Mouse (Mus musculus) retina, postnatal 7 days (tissue): Measurements from ENCODE around the gene Luzp1.

Experiments used
- DNase-seq: peaks from one replicate; pipeline ENCODE4 v3.0.0-alpha.2; 2012; ENCODE audit warnings: low read depth, low spot score

Gene Luzp1

GRCm38 (mm10) chr4:136462086-136462838, 7.3 kb upstream of the Luzp1 start, which contains the start of gene 6030445D17Rik:
6030445D17Rik (plus strand) TSS chr4:136462250.
- no peak for DNase-seq

DNA sequence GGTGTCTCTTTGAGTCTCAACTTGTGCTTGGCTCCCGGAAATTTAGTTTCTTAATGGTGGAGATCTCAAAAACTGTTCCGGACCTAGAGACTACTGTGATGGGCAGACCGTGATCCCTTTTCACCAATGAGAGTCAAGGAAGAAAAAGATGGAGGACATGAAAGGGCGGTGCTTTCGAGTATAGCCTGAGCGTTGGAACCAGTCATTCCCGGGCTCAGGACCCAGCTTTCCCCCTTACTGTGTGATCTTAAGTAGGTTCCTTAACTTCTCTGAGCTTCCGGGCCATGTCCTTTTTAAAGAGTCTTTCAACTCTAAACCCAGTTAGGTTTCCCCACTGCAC, 6.8 kb upstream of the Luzp1 start:
- DNase-seq, result no peak

DNA sequence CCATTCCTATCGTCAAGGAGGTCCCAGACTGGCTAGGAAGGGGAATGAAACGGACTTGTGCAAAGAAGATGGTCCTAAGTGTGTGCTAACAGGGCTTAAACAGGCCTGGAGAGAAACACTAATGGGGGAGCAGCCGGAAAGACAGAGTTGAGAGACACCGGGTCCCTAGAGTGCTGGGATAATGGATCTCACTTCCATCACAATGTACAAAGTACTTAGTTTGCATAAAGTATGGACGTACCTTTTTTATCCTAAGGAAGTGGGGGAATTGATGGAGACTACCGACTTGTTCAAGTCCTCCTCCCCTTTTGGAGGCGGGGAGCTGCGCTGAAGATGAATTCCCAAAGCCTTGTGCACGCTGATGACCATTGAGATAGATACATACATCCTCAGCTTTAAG, 6.1 kb upstream of the Luzp1 start:
- no peak for DNase-seq

GRCm38 (mm10) chr4:136466226-136466625, 3.3 kb upstream of the Luzp1 start:
- DNase-seq, result no peak

DNA sequence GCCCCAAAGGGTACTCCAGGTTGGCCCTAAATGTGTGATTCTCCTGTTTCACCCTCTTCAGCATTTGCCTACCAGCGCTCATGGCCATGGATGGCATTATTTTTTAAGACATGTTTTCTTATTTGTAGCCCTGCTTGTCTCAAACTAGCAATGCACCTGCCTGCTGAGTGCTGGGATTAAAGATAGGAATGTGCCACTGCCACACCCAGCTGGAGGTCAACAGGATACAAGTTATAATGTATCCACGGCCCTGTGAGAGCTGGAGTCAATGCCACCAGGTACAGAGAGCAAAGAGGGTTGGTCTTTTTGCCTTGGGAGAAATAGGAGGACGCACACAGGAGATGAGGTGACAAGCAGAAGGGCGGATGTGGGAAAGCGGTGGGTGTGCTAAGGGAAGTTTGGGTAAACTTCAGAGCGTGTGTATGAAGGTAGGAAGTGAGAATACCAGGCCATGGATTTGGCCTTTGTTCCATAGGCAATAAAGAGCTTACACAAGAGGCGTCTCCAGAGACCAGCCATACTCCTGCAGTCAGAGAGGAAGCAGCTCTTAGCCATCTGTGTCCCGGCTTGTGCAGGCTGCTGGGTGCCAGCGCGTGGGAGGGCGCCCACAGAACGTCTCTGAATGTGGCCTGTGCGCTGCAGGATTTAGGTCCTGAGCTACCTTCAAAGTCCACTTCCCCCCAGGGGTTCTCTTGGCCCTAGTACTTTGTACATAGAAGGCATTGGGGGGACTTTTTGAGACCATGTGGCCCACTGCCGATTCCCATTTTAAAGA, 821 bp upstream of the Luzp1 start:
- DNase-seq, result no peak

DNA sequence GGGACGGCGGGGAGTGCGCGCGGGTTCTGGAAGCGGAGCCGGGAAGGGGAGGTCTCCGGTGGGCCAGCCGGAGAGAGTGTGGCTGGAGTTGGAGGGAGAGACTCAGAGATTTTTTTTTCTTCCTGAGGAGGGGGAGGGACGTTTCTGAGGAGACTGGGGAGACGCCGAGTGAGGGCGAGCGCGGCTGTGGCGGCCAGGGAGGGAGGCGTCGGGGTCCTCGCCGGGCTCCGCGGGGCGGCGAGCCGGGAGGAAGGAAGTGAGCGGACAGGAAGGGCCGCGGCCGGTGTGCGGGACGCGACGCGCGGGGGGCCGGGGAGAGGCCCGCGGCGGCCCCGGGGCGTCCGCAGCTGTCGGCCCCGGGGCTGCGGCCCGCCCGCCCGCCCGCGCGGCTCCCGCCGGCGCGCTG, 383 bp downstream of the Luzp1 start:
- no peak for DNase-seq

DNA sequence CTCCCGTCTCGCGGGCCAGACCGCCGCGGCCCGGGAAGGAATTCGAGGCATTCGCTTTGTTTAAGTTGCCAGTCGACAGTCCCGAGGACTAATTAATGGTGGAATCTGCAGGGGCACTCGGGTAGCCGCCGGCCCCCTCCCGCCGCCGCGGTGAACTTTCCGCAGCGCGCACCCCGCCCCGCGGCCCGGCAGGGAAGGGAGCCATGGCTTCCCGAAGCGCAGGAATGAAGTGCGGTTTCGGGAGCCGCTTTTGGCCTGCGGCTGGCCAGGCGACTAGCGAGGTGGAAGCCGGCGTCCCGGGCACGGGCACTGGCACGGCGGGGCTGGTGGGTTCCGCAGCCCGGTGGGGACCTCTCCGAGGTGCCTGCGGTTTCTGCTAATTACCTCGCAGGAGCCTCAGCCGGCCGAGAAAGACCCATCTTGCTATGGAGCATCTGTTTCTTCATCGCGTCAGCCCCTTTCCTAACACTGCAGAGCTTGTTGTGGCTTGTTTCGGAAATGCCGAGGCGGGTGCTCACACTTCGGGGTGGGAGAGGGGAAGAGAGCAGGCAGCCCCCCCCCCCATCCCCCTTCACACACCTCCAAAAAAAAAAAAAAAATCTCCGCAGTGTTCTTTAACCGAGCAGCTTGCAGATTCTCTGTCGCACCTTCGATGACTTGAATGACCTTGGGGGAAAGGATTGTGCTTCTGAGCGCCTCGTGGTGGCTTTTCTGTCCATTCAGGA, 948 bp downstream of the Luzp1 start:
- DNase-seq, result no peak

GRCm38 (mm10) chr4:136476692-136477091, 7.1 kb downstream of the Luzp1 start:
- no peak for DNase-seq

- no peak for DNase-seq
These were observed 17.0 kb downstream of the Luzp1 start for GRCm38 (mm10) chr4:136486549-136486948.

- DNase-seq, result no peak
These were observed 26.4 kb downstream of the Luzp1 start for GRCm38 (mm10) chr4:136495993-136496392.

DNA sequence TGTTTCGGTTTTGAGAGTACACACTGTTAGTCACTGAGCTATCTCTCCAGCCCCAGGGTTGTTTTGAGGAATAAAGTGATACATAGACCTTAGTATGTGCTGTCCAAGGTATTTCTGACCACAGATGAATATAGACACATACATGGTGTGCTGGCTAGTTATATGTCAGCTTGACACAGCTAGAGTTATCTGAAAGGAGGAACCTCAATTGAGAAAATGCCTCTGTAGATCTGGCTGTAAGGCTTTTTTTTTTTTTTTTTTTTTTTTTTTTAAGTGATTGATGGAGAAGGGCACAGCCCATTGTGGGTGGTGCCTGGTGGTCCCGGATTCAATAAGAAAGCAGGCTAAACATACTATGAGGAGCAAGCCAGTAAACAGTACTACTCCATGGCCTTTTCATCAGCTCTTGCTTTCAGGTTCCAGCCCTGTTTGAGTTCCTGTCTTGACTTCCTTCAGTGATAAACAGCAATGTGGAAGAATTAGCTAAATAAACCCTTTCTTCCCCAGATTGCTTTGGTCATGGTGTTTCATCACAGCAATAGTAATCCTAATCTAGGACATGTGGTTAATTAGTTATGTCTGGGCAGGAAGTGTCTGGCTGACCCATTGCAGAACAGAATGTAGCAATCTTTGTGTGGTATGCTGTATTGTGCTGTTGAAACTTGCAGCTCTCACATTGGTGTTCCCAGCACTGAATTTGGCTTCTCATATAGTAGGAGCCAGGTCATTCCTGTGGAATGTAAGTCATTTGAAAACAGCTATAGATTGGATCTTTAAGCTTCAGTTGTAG, 36.1 kb downstream of the Luzp1 start:
- DNase-seq, result no peak

GRCm38 (mm10) chr4:136509857-136510256, 40.3 kb downstream of the Luzp1 start:
- no peak for DNase-seq

DNA sequence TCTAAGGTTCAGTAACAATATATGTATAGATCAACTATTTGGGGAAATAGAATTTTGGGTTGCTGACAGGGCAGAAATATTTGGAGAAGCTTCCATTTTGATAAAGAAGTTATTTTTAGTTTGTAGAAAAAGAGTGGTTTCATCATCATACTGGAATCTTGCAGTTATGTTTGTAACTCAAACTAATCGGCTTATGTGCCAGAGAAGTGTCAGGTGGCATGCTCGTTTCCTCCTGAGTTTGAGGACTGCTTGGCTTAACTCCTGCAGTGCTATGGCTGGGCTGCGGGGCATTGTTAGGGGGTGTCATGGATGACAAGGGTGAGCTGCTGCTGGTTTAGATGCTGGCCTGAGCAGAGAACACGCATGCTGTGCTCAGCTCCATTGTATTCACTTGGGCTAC, 42.1 kb downstream of the Luzp1 start:
- no peak for DNase-seq

GRCm38 (mm10) chr4:136512905-136513304, 43.3 kb downstream of the Luzp1 start:
- DNase-seq, result no peak

DNA sequence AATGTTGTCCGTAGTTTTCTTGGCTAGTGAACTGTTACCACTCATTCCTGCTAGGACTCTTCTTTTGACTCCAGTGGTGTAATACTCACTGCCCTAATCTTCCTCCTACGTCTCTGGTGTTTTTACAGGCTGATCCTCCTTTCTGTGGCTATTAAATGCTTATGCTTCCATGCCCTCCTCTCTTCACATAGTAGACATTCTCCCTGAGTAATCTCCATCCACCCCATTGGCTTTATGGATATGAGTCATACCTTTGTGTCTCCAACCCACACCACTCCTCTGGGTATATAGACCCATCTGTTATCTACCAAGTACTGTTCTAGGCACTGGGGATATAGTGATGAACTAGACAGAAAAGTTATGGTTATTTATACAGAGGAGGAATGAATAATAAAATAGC, 48.6 kb downstream of the Luzp1 start:
- no peak for DNase-seq

- no peak for DNase-seq
These were observed 49.0 kb downstream of the Luzp1 start for GRCm38 (mm10) chr4:136518576-136518975.

GRCm38 (mm10) chr4:136519866-136520265, 50.3 kb downstream of the Luzp1 start:
- no peak for DNase-seq

DNA sequence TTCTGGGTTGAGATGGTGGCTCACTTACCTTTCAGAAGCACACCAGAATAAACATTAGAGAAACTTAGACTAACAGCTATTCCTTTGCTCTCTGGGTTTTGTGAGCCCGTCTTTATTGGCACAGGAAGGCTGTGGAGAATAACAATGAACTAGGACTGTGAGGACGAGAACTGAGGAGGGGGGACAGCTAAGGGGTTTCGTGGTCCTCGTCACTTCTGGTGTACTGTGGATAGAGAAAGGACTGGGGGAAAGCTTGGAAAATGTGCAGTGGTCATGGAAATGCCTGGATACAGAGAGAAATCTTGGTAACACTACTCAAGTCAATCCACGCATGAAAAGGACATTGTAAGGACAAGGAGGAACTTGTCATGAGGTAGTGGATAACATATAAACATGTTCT, 52.3 kb downstream of the Luzp1 start:
- DNase-seq, result no peak

- no peak for DNase-seq
These were observed 54.7 kb downstream of the Luzp1 start for GRCm38 (mm10) chr4:136524309-136524708.

- peak; percentile 38 for DNase-seq
These were observed 56.9 kb downstream of the Luzp1 start for GRCm38 (mm10) chr4:136526412-136526811.

GRCm38 (mm10) chr4:136545151-136545550, 75.6 kb downstream of the Luzp1 start:
- DNase-seq, result no peak
